Mouse (Mus musculus): ENCODE data around the gene Resf1. TPM values are rescaled to one million over a fixed set of nuclear protein-coding genes. Genes with fewer than 3 reads are reported as not detected.
"Not testable (repeated sequence)": the region's sequence is repeated elsewhere in the genome, so short reads cannot be mapped to it uniquely, and the experiment has no call there.

Gene Resf1
- 10 to 100 TPM; 16.9 to 19.2 (median 17.5) TPM for total RNA-seq (2022)

- DNase-seq (ENCODE audit: low spot score in 2 of 2): peak; percentile 80 to 87
These were observed at the start of gene Resf1 for GRCm38 (mm10) chr6:149308956-149309932. Gene Resf1 (plus strand): TSS chr6:149309414.

- DNase-seq (ENCODE audit: low spot score in 2 of 2): no peak
These were observed 48.4 kb upstream of the Resf1 start for GRCm38 (mm10) chr6:149260801-149261239.

- DNase-seq (ENCODE audit: low spot score in 2 of 2): no peak
These were observed 41.3 kb upstream of the Resf1 start for GRCm38 (mm10) chr6:149267951-149268350.

- no peak for DNase-seq (ENCODE audit: low spot score in 2 of 2)
These were observed 30.9 kb upstream of the Resf1 start for GRCm38 (mm10) chr6:149278248-149278731.

- DNase-seq (ENCODE audit: low spot score in 2 of 2): no peak
These were observed 30.3 kb upstream of the Resf1 start for GRCm38 (mm10) chr6:149278866-149279265.

GRCm38 (mm10) chr6:149280511-149280910 is 28.7 kb upstream of the Resf1 start:
- DNase-seq (ENCODE audit: low spot score in 2 of 2): no peak

DNA sequence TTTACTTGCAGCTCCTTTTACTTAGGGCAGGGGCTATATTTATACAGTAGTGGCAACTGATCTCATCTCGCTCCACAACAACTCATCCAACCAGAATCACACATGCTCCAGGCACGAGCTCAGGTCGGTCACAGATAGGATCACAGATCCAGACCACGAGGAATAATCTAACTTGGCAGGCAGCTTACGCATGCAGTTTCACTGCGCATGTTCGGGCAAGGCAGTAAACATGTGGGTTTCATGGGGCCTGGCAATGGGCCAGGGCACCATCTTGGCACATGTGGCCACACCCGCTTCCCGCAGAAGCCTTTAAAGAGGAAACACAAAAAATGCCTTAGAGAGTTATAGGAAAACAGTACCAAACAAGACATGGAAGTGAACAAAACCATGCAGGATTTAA is 21.0 kb upstream of the Resf1 start:
- not testable (repeated sequence) for DNase-seq (ENCODE audit: low spot score in 2 of 2)

DNA sequence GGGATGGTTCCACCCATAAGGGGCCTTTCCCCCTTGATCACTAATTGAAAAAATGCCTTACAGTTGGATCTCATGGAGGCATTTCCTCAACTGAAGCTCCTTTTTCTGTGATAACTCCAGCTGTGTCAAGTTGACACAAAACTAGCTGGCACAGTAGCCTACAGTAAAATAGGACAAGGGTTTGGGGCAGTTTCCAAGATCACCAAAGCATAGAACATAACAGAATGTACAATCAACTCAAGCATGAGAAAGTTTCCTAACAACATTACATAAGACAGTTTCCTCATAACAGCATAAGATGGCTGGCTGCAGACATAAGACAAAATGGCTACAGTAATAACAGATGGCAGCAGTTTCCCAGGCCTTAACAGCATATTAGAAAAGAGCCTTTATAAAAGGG is 6.0 kb upstream of the Resf1 start:
- not testable (repeated sequence) for DNase-seq (ENCODE audit: low spot score in 2 of 2)

DNA sequence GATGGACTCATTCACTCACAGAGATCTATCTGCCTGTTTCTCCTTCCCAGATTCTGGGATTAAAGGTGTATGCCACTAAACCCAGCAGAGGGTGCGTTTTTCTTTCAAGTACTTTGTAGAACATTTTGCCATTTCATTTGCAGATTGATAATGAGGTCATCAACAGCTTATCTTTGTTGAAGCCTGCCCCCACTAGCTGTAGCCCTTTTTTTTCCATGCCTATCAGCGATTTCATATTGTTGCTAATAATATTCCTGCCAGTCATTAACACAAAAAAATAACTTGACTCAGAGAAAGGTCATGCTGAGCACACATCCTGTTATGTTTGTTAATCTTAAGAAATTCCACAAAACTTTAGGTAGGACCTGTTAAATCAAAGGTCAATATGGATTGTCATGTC is 2.1 kb upstream of the Resf1 start:
- no peak for DNase-seq (ENCODE audit: low spot score in 2 of 2)

DNA sequence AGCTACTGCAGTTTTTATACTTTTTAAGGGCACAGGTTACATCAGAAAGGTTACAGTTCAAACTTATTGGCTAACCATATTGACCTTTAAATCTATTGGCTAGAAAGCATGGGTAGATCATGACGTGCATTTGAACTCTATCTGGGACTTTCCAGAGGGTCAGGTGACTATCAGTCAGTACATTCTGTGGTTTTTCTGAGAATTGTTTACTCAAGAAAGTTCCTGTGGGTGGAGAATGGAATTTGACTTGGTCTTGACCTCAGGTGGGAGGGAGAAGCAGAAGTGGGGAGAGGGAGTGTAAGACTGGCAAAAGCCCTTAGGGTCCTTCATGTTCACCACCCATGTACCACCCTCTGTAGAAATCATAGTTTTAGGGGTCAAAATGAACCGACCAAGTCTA is 1.4 kb upstream of the Resf1 start:
- DNase-seq (ENCODE audit: low spot score in 2 of 2): no peak

DNA sequence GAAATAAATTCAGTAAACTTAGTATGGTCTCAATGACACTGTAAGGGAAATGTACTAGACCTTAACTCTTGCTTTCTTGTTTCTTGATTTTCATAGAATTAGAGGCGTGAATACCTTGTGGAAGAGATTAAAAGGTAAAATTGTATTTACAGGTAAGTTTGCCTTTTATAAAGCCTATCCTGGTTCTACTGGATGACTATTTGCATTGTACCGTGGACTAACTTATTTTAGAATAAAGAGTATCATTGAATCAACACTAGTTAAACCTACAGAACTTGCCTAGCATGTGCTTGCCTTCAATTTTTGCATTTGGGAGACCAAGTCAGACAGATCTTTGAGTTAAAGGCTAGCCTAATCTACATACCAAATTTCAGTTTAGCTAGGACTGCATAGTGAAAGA is 1.0 kb downstream of the Resf1 start:
- DNase-seq (ENCODE audit: low spot score in 2 of 2): no peak

DNA sequence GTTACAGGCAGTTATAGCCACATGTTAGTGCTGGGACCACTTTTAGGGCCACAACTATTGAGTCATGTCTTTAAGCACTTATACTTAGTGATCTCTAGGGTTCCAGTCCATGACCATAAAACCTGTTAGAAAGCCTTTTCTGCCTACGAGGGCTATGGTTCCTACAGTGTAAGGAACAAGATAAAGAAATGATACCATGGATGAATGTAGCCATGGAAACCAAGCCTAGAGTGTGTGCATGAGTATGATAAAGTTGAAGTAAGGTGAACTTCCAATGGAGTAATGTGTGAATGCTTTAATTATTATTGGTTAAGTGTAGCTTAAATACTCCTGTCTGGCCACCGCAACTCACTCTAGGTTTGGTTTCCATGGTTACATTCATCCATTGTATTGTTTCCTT is 1.8 kb downstream of the Resf1 start:
- DNase-seq (ENCODE audit: low spot score in 2 of 2): no peak

DNA sequence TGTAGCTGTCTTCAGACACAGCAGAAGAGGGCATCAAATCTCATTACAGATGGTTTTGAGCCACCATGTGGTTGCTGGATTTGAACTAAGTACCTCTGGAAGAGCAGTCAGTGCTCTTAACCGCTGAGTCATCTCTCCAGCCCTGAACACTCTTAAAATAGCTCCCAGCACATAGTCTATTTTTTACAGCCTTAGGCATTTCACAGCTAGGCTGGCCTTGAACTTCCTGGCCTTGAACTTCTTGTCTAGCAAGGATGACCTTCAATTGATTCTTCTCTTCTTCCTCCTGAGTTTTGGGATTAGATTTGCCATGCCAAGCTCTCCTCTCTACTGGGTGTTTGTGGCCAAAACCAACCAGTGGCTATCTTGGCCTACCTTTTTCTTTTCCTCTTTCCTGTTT is 2.6 kb downstream of the Resf1 start:
- no peak for DNase-seq (ENCODE audit: low spot score in 2 of 2)

GRCm38 (mm10) chr6:149312221-149312620 is 3.0 kb downstream of the Resf1 start:
- DNase-seq (ENCODE audit: low spot score in 2 of 2): no peak

DNA sequence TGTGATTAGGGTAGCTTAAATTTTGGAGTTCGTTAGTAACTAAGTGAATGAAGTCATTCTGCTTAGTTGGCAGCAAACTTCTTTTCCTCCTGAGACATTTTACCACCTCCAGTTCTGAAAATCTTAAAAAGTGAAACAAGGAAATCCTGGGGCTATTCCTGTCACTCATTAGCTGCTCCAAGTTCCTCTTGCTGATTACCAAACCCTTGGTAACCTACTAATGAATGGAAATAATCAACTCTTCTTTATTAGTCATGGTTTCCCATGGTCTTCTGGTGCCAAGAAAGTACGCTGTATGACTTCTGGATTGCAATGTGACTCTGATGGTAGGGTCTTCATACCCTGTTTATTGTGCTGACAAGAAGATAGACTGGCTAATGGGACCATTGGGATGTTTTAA is 5.7 kb downstream of the Resf1 start:
- DNase-seq (ENCODE audit: low spot score in 2 of 2): no peak

- no peak for DNase-seq (ENCODE audit: low spot score in 2 of 2)
These were observed 14.5 kb downstream of the Resf1 start for GRCm38 (mm10) chr6:149323523-149324241.

DNA sequence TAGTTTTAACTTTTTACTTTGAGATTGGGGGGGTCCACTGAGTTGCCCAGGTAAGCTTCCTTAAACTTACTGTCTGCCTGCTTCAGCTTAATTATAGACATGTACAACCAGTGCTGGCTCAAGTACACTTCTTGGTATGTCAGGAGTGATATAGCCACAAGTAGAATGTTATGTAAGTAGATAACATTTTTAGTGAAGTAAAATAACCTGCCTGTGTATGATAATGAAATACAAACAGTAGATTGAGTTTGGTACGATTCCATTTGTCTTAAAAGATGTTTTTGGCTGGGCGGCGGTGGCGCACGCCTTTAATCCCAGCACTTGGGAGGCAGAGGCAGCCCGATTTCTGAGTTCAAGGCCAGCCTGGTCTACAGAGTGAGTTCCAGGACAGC is 15.0 kb downstream of the Resf1 start:
- no peak for DNase-seq (ENCODE audit: low spot score in 2 of 2)

GRCm38 (mm10) chr6:149329071-149329470 is 19.9 kb downstream of the Resf1 start:
- DNase-seq (ENCODE audit: low spot score in 2 of 2): no peak

DNA sequence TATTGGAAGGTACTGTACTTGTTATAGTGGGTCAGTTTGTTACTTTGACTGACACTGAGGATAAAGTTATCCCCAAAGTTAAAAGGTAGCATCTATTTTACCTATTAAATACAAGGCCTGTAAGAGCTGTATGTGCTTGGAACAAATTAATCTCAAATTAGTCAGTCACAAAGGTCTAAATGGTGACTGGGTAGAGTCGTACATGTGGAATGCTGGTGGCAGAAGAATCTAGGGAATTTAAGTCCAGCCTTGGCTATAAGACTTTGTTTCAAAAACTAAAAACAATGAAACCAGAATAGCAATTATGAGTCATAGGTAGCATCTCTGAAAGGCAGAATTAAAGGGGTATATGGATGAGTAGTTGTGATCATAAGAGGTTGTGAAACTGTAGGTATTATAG is 21.1 kb downstream of the Resf1 start:
- DNase-seq (ENCODE audit: low spot score in 2 of 2): no peak

DNA sequence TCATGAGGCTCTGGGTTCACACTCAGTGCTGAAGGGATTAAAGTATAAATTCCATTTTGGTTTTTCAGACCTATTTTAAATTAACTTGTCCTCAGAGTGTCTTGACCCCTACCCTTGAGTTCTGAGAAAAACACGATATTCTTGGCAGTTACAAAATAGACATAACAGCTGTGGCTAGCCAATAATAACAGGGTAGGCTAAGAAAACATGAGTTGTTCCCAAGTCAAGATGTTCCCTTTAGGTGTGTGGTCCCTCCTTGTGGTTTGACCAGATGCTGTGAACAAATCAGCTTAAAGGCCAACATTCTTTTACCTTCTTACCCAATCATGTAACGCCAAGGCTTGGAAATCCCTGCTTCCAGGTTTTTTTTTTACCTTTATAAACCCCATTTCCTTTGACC is 23.8 kb downstream of the Resf1 start:
- no peak for DNase-seq (ENCODE audit: low spot score in 2 of 2)

- DNase-seq (ENCODE audit: low spot score in 2 of 2): no peak
These were observed 28.8 kb downstream of the Resf1 start for GRCm38 (mm10) chr6:149337990-149338389.

DNA sequence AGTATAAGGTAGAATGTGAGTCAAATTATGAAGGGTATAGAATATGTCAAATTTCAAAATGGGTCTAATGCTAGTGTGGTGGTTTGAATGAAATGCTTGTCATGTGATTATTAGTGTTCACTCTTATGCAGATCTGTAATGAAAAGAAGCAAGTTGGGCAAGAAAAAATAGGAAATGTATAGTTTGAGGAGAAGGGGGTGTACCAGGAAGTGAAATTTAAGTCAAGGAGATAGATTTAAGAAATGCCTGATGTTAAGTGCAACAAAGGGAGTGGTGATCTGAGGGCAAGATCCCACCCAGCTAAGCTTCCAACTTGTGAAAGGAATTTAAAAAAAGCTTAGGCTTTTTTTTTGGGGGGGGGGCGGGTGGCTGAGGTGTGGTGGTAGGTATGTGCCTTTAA is 29.4 kb downstream of the Resf1 start:
- DNase-seq (ENCODE audit: low spot score in 2 of 2): no peak
